Mouse (Mus musculus): ENCODE data around the gene Slc35e3. TPM values are rescaled to one million over a fixed set of nuclear protein-coding genes. Genes with fewer than 3 reads are reported as not detected.

Slc35e3 gene
- polyA plus RNA-seq, 1 experiment = 19.1 TPM

- WGBS = 94% methylated on average over 10 of the region's 10 CpGs
- H3K4me1 ChIP-seq (ENCODE audit: control insufficient read depth, insufficient read depth, low read length) = no peaks in the 10 kb centered on the region
- no peak overlapping the region for H3K4me3 ChIP-seq (replicated peaks; ENCODE audit: extremely low read depth, low read depth, low read length)
- no peak for TF ChIP-seq POLR2A (IDR thresholded peaks at IDR 0.05; ENCODE audit: borderline replicate concordance, extremely low read depth, low read depth, low read length)
- TF ChIP-seq CTCF (IDR thresholded peaks at IDR 0.05; ENCODE audit: insufficient read depth, low read length) = no peak
- DNase-seq = no peak
Observed at GRCm38 (mm10) chr10:117771131-117771510, 25.0 kb upstream of the Slc35e3 start.

GRCm38 (mm10) chr10:117770286-117771130 is 24.3 kb upstream of the Slc35e3 start:
- Histone ChIP-seq H3K4me3 (replicated peaks; ENCODE audit: extremely low read depth, low read depth, low read length) (no peak overlapping the region), H3K4me1 (ENCODE audit: control insufficient read depth, insufficient read depth, low read length) (no peaks in the 10 kb centered on the region)
- no peak for TF ChIP-seq CTCF (IDR thresholded peaks at IDR 0.05; ENCODE audit: insufficient read depth, low read length)
- no peak for TF ChIP-seq POLR2A (IDR thresholded peaks at IDR 0.05; ENCODE audit: borderline replicate concordance, extremely low read depth, low read depth, low read length)
- WGBS = 91% methylated on average over 18 of the region's 18 CpGs
- DNase-seq = no peak

- Histone ChIP-seq H3K4me1 (ENCODE audit: control insufficient read depth, insufficient read depth, low read length) (no peaks in the 10 kb centered on the region), H3K4me3 (replicated peaks; ENCODE audit: extremely low read depth, low read depth, low read length) (no peak overlapping the region)
- no peak for DNase-seq
- no peak for TF ChIP-seq CTCF (IDR thresholded peaks at IDR 0.05; ENCODE audit: insufficient read depth, low read length)
- WGBS = 92% methylated on average over 9 of the region's 9 CpGs
Observed at GRCm38 (mm10) chr10:117769541-117770285, 23.5 kb upstream of the Slc35e3 start.

- H3K4me3 ChIP-seq (replicated peaks; ENCODE audit: extremely low read depth, low read depth, low read length) = no peak overlapping the region
- no peaks in the 10 kb centered on the region for H3K4me1 ChIP-seq (ENCODE audit: control insufficient read depth, insufficient read depth, low read length)
- no peak for TF ChIP-seq POLR2A (IDR thresholded peaks at IDR 0.05; ENCODE audit: borderline replicate concordance, extremely low read depth, low read depth, low read length)
- no peak for TF ChIP-seq CTCF (IDR thresholded peaks at IDR 0.05; ENCODE audit: insufficient read depth, low read length)
- WGBS = 91% methylated on average over 7 of the region's 7 CpGs
- DNase-seq = no peak
Observed at GRCm38 (mm10) chr10:117768141-117768440, 21.9 kb upstream of the Slc35e3 start.

GRCm38 (mm10) chr10:117767286-117768140 is 21.3 kb upstream of the Slc35e3 start:
- Histone ChIP-seq H3K4me1 (ENCODE audit: control insufficient read depth, insufficient read depth, low read length) (no peaks in the 10 kb centered on the region), H3K4me3 (replicated peaks; ENCODE audit: extremely low read depth, low read depth, low read length) (no peak overlapping the region)
- no peak for DNase-seq
- TF ChIP-seq POLR2A (IDR thresholded peaks at IDR 0.05; ENCODE audit: borderline replicate concordance, extremely low read depth, low read depth, low read length) = no peak
- TF ChIP-seq CTCF (IDR thresholded peaks at IDR 0.05; ENCODE audit: insufficient read depth, low read length) = no peak
- 87% methylated on average over 10 of the region's 10 CpGs for WGBS

- TF ChIP-seq CTCF (IDR thresholded peaks at IDR 0.05; ENCODE audit: insufficient read depth, low read length) (no peak), POLR2A (IDR thresholded peaks at IDR 0.05; ENCODE audit: borderline replicate concordance, extremely low read depth, low read depth, low read length) (no peak)
- DNase-seq = no peak
- 81% methylated on average over 5 of the region's 5 CpGs for WGBS
- Histone ChIP-seq H3K4me3 (replicated peaks; ENCODE audit: extremely low read depth, low read depth, low read length) (no peak overlapping the region), H3K4me1 (ENCODE audit: control insufficient read depth, insufficient read depth, low read length) (no peaks in the 10 kb centered on the region)
Observed at GRCm38 (mm10) chr10:117766896-117767160, 20.7 kb upstream of the Slc35e3 start.

GRCm38 (mm10) chr10:117766111-117766895 is 20.1 kb upstream of the Slc35e3 start:
- DNase-seq = no peak
- Histone ChIP-seq H3K4me3 (replicated peaks; ENCODE audit: extremely low read depth, low read depth, low read length) (no peak overlapping the region), H3K4me1 (ENCODE audit: control insufficient read depth, insufficient read depth, low read length) (no peaks in the 10 kb centered on the region)
- TF ChIP-seq CTCF (IDR thresholded peaks at IDR 0.05; ENCODE audit: insufficient read depth, low read length) = no peak
- TF ChIP-seq POLR2A (IDR thresholded peaks at IDR 0.05; ENCODE audit: borderline replicate concordance, extremely low read depth, low read depth, low read length) = no peak
- 84% methylated on average over 16 of the region's 16 CpGs for WGBS

- no peak for TF ChIP-seq CTCF (IDR thresholded peaks at IDR 0.05; ENCODE audit: insufficient read depth, low read length)
- TF ChIP-seq POLR2A (IDR thresholded peaks at IDR 0.05; ENCODE audit: borderline replicate concordance, extremely low read depth, low read depth, low read length) = no peak
- Histone ChIP-seq H3K4me1 (ENCODE audit: control insufficient read depth, insufficient read depth, low read length) (no peaks in the 10 kb centered on the region), H3K4me3 (replicated peaks; ENCODE audit: extremely low read depth, low read depth, low read length) (no peak overlapping the region)
- WGBS = 92% methylated on average over 11 of the region's 11 CpGs
- DNase-seq = no peak
Observed at GRCm38 (mm10) chr10:117765116-117765894, 19.1 kb upstream of the Slc35e3 start.
